Mouse (Mus musculus): Measurements from ENCODE around the gene Diaph3.

DNA sequence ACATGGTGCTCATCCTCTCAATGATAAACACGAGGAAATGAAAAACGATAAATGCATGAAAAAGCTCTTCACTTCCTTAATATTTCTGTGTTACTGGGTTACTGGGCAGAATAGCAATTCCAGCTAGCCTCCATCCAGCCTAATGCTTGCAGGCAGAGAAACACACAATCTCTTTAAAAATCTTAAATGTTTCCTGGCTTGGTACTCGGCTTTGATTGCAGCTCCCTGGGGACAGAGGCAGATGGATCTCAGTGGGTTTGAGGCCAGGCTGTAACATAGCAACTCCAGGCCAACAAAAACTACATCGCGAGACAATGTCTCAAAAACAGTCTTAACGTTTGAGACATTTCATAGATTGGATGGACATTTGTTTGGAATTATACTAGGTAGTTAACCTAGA is 57.1 kb downstream of the Diaph3 start:
- TF ChIP-seq CTCF (IDR thresholded peaks at IDR 0.05; ENCODE audit: low read depth) (no peak), EP300 (IDR thresholded peaks at IDR 0.05; ENCODE audit: low read depth) (no peak)
